Mouse (Mus musculus) brain, embryonic 14.5 days (tissue): ENCODE measurements around the gene Baz2b.
"Not testable (repeated sequence)": the region's sequence is repeated elsewhere in the genome, so short reads cannot be mapped to it uniquely, and the experiment has no call there.

ENCODE experiments used
- CTCF ChIP-seq: fragments of 200-500 bp; IDR thresholded peaks from 2 replicates; pipeline ENCODE4 v1.5.1; 2012; ENCODE audit warnings: inconsistent platforms, mild to moderate bottlenecking, moderate library complexity, borderline replicate concordance; ENCODE audit not compliant: insufficient read depth, insufficient read length; ENCODE audit errors: extremely low read depth
- POLR2A ChIP-seq: fragments of 200-500 bp; IDR thresholded peaks from 2 replicates; pipeline ENCODE4 v1.6.1; 2012; ENCODE audit warnings: mild to moderate bottlenecking, inconsistent platforms, borderline replicate concordance; ENCODE audit not compliant: poor library complexity, insufficient read depth, insufficient read length, severe bottlenecking; ENCODE audit errors: extremely low read depth

DNA sequence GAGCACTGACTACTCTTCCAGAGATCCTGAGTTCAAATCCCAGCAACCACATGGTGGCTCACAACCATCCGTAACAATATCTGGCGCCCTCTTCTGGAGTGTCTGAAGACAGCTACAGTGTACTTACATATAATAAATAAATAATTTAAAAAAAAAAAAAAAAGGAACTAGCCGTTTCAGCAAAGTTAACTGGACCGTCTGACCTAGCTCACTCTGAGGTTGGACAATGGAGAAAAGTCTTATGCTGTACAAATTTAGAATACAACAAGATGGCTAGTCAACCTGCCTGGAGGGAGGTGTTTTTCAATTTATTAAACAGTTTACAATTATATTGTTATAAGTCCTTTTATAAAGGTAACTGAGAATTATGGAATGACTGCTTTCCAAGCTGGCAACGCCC lies 357.8 kb downstream of the Baz2b start:
- TF ChIP-seq CTCF, POLR2A: not testable (repeated sequence)
